Mouse (Mus musculus): Measurements from ENCODE around the gene Rfc2. TPM values are rescaled to one million over a fixed set of nuclear protein-coding genes. Genes with fewer than 3 reads are reported as not detected.

The Rfc2 gene
- polyA plus RNA-seq, 1 experiment from 2014 or later, result 185 TPM

- H3K9me3 ChIP-seq (replicated peaks), result no peaks in the 10 kb centered on the region
- H3K27ac ChIP-seq (replicated peaks), result no peak overlapping the region
- H3K4me3 ChIP-seq (replicated peaks), result no peak overlapping the region
- peaks cover 8% of the 10 kb centered on the region for H3K36me3 ChIP-seq
- no peak for ATAC-seq (ENCODE audit: low FRiP score)
- WGBS, result 84% methylated on average over 3 of the region's 3 CpGs
- peak overlapping the region; percentile 95; the same call in 1 of the 2 replicates for H3K9ac ChIP-seq (replicated peaks)
- peaks cover 16% of the 10 kb centered on the region for H3K4me1 ChIP-seq
- H3K4me2 ChIP-seq, result peak overlapping the region; percentile 74
- H3K27me3 ChIP-seq (replicated peaks), result no peaks in the 10 kb centered on the region
These were observed 2.7 kb downstream of the Rfc2 start for GRCm38 (mm10) chr5:134583884-134584213.

- 91% methylated on average over 5 of the region's 5 CpGs for WGBS
- H3K9ac ChIP-seq (replicated peaks), result no peak overlapping the region
- no peak overlapping the region for H3K4me3 ChIP-seq (replicated peaks)
- H3K27me3 ChIP-seq (replicated peaks), result no peaks in the 10 kb centered on the region
- H3K36me3 ChIP-seq, result peaks cover 8% of the 10 kb centered on the region
- peaks cover 16% of the 10 kb centered on the region for H3K4me1 ChIP-seq
- no peaks in the 10 kb centered on the region for H3K9me3 ChIP-seq (replicated peaks)
- no peak overlapping the region for H3K4me2 ChIP-seq
- ATAC-seq (ENCODE audit: low FRiP score), result no peak
- H3K27ac ChIP-seq (replicated peaks), result no peak overlapping the region
These were observed 3.6 kb downstream of the Rfc2 start for GRCm38 (mm10) chr5:134584798-134585197.

- H3K27me3 ChIP-seq (replicated peaks), result no peaks in the 10 kb centered on the region
- ATAC-seq (ENCODE audit: low FRiP score), result no peak
- WGBS, result 92% methylated on average over 3 of the region's 3 CpGs
- H3K4me3 ChIP-seq (replicated peaks), result no peak overlapping the region
- H3K9me3 ChIP-seq (replicated peaks), result no peaks in the 10 kb centered on the region
- peaks cover 51% of the 10 kb centered on the region for H3K36me3 ChIP-seq
- H3K4me2 ChIP-seq, result no peak overlapping the region
- no peak overlapping the region for H3K9ac ChIP-seq (replicated peaks)
- H3K4me1 ChIP-seq, result no peaks in the 10 kb centered on the region
- H3K27ac ChIP-seq (replicated peaks), result no peak overlapping the region
These were observed 8.7 kb downstream of the Rfc2 start for GRCm38 (mm10) chr5:134589900-134590299.

GRCm38 (mm10) chr5:134592026-134592581, 10.9 kb downstream of the Rfc2 start:
- H3K36me3 ChIP-seq, result peaks cover 69% of the 10 kb centered on the region
- ATAC-seq (ENCODE audit: low FRiP score), result no peak
- WGBS, result 94% methylated on average over 11 of the region's 11 CpGs

GRCm38 (mm10) chr5:134593093-134593492, 11.9 kb downstream of the Rfc2 start:
- no peak overlapping the region for H3K4me3 ChIP-seq (replicated peaks)
- H3K4me2 ChIP-seq, result no peak overlapping the region
- no peak for ATAC-seq (ENCODE audit: low FRiP score)
- 94% methylated on average over 9 of the region's 9 CpGs for WGBS
- no peaks in the 10 kb centered on the region for H3K4me1 ChIP-seq
- no peak overlapping the region for H3K27ac ChIP-seq (replicated peaks)
- H3K9ac ChIP-seq (replicated peaks), result no peak overlapping the region
- no peaks in the 10 kb centered on the region for H3K9me3 ChIP-seq (replicated peaks)
- H3K36me3 ChIP-seq, result peaks cover 76% of the 10 kb centered on the region
- H3K27me3 ChIP-seq (replicated peaks), result no peaks in the 10 kb centered on the region

More at GRCm38 (mm10) chr5:134592026-134592581, 10.9 kb downstream of the Rfc2 start:
- Histone ChIP-seq H3K27ac (replicated peaks) (no peak overlapping the region), H3K4me1 (no peaks in the 10 kb centered on the region), H3K4me3 (replicated peaks) (no peak overlapping the region), H3K9ac (replicated peaks) (no peak overlapping the region), H3K27me3 (replicated peaks) (no peaks in the 10 kb centered on the region), H3K4me2 (no peak overlapping the region), H3K9me3 (replicated peaks) (no peaks in the 10 kb centered on the region)

GRCm38 (mm10) chr5:134597711-134598110, 16.5 kb downstream of the Rfc2 start:
- Histone ChIP-seq H3K27ac (replicated peaks) (no peak overlapping the region), H3K4me1 (no peaks in the 10 kb centered on the region), H3K4me3 (replicated peaks) (no peak overlapping the region), H3K4me2 (no peak overlapping the region), H3K9ac (replicated peaks) (no peak overlapping the region), H3K27me3 (replicated peaks) (no peaks in the 10 kb centered on the region), H3K36me3 (peaks cover 64% of the 10 kb centered on the region), H3K9me3 (replicated peaks) (no peaks in the 10 kb centered on the region)
- no peak for ATAC-seq (ENCODE audit: low FRiP score)
- WGBS, result 85% methylated on average over 10 of the region's 10 CpGs

GRCm38 (mm10) chr5:134604376-134604775, 23.2 kb downstream of the Rfc2 start:
- H3K4me2 ChIP-seq, result no peak overlapping the region
- 93% methylated on average over 11 of the region's 11 CpGs for WGBS
- no peaks in the 10 kb centered on the region for H3K4me1 ChIP-seq
- no peak overlapping the region for H3K4me3 ChIP-seq (replicated peaks)
- no peaks in the 10 kb centered on the region for H3K9me3 ChIP-seq (replicated peaks)
- H3K27me3 ChIP-seq (replicated peaks), result no peaks in the 10 kb centered on the region
- no peak for ATAC-seq (ENCODE audit: low FRiP score)
- peaks cover 6% of the 10 kb centered on the region for H3K36me3 ChIP-seq
- H3K27ac ChIP-seq (replicated peaks), result no peak overlapping the region
- H3K9ac ChIP-seq (replicated peaks), result no peak overlapping the region

- Histone ChIP-seq H3K9me3 (replicated peaks) (no peaks in the 10 kb centered on the region), H3K36me3 (no peaks in the 10 kb centered on the region), H3K27me3 (replicated peaks) (no peaks in the 10 kb centered on the region), H3K9ac (replicated peaks) (no peak overlapping the region), H3K4me1 (no peaks in the 10 kb centered on the region), H3K4me3 (replicated peaks) (no peak overlapping the region), H3K4me2 (no peak overlapping the region), H3K27ac (replicated peaks) (no peak overlapping the region)
- no peak for ATAC-seq (ENCODE audit: low FRiP score)
These were observed 25.1 kb downstream of the Rfc2 start for GRCm38 (mm10) chr5:134606314-134606713.

- Histone ChIP-seq H3K9ac (replicated peaks) (no peak overlapping the region), H3K27ac (replicated peaks) (no peak overlapping the region), H3K36me3 (no peaks in the 10 kb centered on the region), H3K4me2 (no peak overlapping the region), H3K4me3 (replicated peaks) (no peak overlapping the region), H3K9me3 (replicated peaks) (no peaks in the 10 kb centered on the region), H3K4me1 (no peaks in the 10 kb centered on the region), H3K27me3 (replicated peaks) (no peaks in the 10 kb centered on the region)
- no peak for ATAC-seq (ENCODE audit: low FRiP score)
- 78% methylated on average over 5 of the region's 5 CpGs for WGBS
These were observed 26.0 kb downstream of the Rfc2 start for GRCm38 (mm10) chr5:134607121-134607520.

GRCm38 (mm10) chr5:134609916-134610643, 28.9 kb downstream of the Rfc2 start:
- Histone ChIP-seq H3K4me1 (no peaks in the 10 kb centered on the region), H3K9ac (replicated peaks) (no peak overlapping the region), H3K4me3 (replicated peaks) (no peak overlapping the region), H3K27ac (replicated peaks) (no peak overlapping the region), H3K27me3 (replicated peaks) (no peaks in the 10 kb centered on the region), H3K4me2 (no peak overlapping the region), H3K9me3 (replicated peaks) (no peaks in the 10 kb centered on the region), H3K36me3 (no peaks in the 10 kb centered on the region)
- ATAC-seq (ENCODE audit: low FRiP score), result no peak
- WGBS, result 82% methylated on average over 11 of the region's 12 CpGs

GRCm38 (mm10) chr5:134611810-134612521, 30.8 kb downstream of the Rfc2 start:
- Histone ChIP-seq H3K4me2 (no peak overlapping the region), H3K9ac (replicated peaks) (no peak overlapping the region), H3K27me3 (replicated peaks) (no peaks in the 10 kb centered on the region), H3K4me1 (no peaks in the 10 kb centered on the region), H3K36me3 (no peaks in the 10 kb centered on the region; the same call in 1 of the 2 replicates), H3K4me3 (replicated peaks) (no peak overlapping the region), H3K9me3 (replicated peaks) (no peaks in the 10 kb centered on the region), H3K27ac (replicated peaks) (no peak overlapping the region)
- ATAC-seq (ENCODE audit: low FRiP score), result no peak
- 53% methylated on average over 8 of the region's 8 CpGs for WGBS

- Histone ChIP-seq H3K9ac (replicated peaks) (no peak overlapping the region), H3K4me2 (no peak overlapping the region), H3K4me1 (no peaks in the 10 kb centered on the region), H3K36me3 (peaks cover 16% of the 10 kb centered on the region), H3K27me3 (replicated peaks) (no peaks in the 10 kb centered on the region), H3K9me3 (replicated peaks) (no peaks in the 10 kb centered on the region), H3K4me3 (replicated peaks) (no peak overlapping the region), H3K27ac (replicated peaks) (no peak overlapping the region)
- no peak for ATAC-seq (ENCODE audit: low FRiP score)
- 90% methylated on average over 9 of the region's 9 CpGs for WGBS
These were observed 32.6 kb downstream of the Rfc2 start for GRCm38 (mm10) chr5:134613727-134614126.
